Mouse (Mus musculus) liver, embryonic 14.5 days (tissue): ENCODE data around the gene Rab6b.

Experiments used
- CTCF ChIP-seq: IDR thresholded peaks from 2 replicates; pipeline ENCODE4 v1.5.1; 2016; ENCODE audit warnings: antibody characterized with exemption, low read depth, control low read depth
- EP300 ChIP-seq: IDR thresholded peaks from 2 replicates; pipeline ENCODE4 v1.6.1; 2016; ENCODE audit warnings: antibody characterized with exemption, low read depth

- no peak for TF ChIP-seq CTCF
- TF ChIP-seq EP300, result no peak
Observed at GRCm38 (mm10) chr9:103229037-103229867, 117.7 kb downstream of the Rab6b start.
